Mouse (Mus musculus): ENCODE results near the gene Lin7c. TPM values are rescaled to one million over a fixed set of nuclear protein-coding genes. Genes with fewer than 3 reads are reported as not detected.
A peak's percentile ranks its signal among the peaks of the same experiment; 100 is the strongest.

The Lin7c gene
- polyA plus RNA-seq, 1 experiment from 2014 or later, result 70.5 TPM

- H3K36me3 ChIP-seq (ENCODE audit: insufficient read depth, low read length), result no peaks in the 10 kb centered on the region
- H3K9ac ChIP-seq (replicated peaks; ENCODE audit: low read length), result no peak overlapping the region
- no peak overlapping the region for H3K4me2 ChIP-seq (replicated peaks; ENCODE audit: low read depth, low read length)
- no peak overlapping the region for H3K4me3 ChIP-seq (ENCODE audit: low read length)
- H3K4me1 ChIP-seq (ENCODE audit: insufficient read depth, low read length), result peaks cover 6% of the 10 kb centered on the region
- H3K9me3 ChIP-seq (ENCODE audit: low read length), result peaks cover 6% of the 10 kb centered on the region; the same call in 1 of the 2 replicates
- 87% methylated on average over 12 of the region's 12 CpGs for WGBS
- no peak overlapping the region for H3K27ac ChIP-seq (ENCODE audit: low read length)
- ATAC-seq (ENCODE audit: low FRiP score, low TSS enrichment), result no peak
- no peaks in the 10 kb centered on the region for H3K27me3 ChIP-seq (ENCODE audit: insufficient read depth, low read length)
Observed at GRCm38 (mm10) chr2:109912766-109913165, 22.1 kb downstream of the Lin7c start.

GRCm38 (mm10) chr2:109913241-109913640 is 22.6 kb downstream of the Lin7c start:
- Histone ChIP-seq H3K9me3 (ENCODE audit: low read length) (peaks cover 6% of the 10 kb centered on the region; the same call in 1 of the 2 replicates), H3K27ac (ENCODE audit: low read length) (no peak overlapping the region), H3K9ac (replicated peaks; ENCODE audit: low read length) (no peak overlapping the region), H3K4me2 (replicated peaks; ENCODE audit: low read depth, low read length) (no peak overlapping the region), H3K27me3 (ENCODE audit: insufficient read depth, low read length) (no peaks in the 10 kb centered on the region), H3K36me3 (ENCODE audit: insufficient read depth, low read length) (no peaks in the 10 kb centered on the region), H3K4me1 (ENCODE audit: insufficient read depth, low read length) (peaks cover 6% of the 10 kb centered on the region), H3K4me3 (ENCODE audit: low read length) (no peak overlapping the region)
- 70% methylated on average over 8 of the region's 8 CpGs for WGBS
- ATAC-seq (ENCODE audit: low FRiP score, low TSS enrichment), result no peak

DNA sequence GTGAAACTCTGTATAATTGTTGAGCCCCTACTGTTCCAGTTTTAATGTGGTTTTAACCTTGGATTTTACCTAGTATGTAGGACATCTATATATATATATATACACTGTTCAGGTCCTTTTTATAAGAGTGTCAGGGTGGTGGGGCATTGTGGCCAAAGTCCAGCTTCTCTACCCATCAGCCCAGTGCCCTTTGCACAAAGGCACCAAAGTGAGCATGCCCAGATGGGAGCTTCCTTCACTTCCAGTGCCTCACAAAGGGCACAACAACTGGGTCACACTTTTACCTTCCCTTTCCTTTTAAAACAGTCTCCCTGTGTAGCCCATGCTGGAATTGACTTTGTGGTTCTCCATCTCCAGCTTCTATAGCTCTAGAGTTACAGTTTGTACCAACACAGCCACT is 23.9 kb downstream of the Lin7c start:
- H3K4me3 ChIP-seq (ENCODE audit: low read length), result no peak overlapping the region
- no peak overlapping the region for H3K27ac ChIP-seq (ENCODE audit: low read length)
- H3K9me3 ChIP-seq (ENCODE audit: low read length), result peaks cover 6% of the 10 kb centered on the region; the same call in 1 of the 2 replicates
- H3K4me2 ChIP-seq (replicated peaks; ENCODE audit: low read depth, low read length), result no peak overlapping the region
- no peak for ATAC-seq (ENCODE audit: low FRiP score, low TSS enrichment)
- H3K36me3 ChIP-seq (ENCODE audit: insufficient read depth, low read length), result no peaks in the 10 kb centered on the region
- H3K4me1 ChIP-seq (ENCODE audit: insufficient read depth, low read length), result peaks cover 17% of the 10 kb centered on the region
- H3K27me3 ChIP-seq (ENCODE audit: insufficient read depth, low read length), result no peaks in the 10 kb centered on the region
- no peak overlapping the region for H3K9ac ChIP-seq (replicated peaks; ENCODE audit: low read length)

DNA sequence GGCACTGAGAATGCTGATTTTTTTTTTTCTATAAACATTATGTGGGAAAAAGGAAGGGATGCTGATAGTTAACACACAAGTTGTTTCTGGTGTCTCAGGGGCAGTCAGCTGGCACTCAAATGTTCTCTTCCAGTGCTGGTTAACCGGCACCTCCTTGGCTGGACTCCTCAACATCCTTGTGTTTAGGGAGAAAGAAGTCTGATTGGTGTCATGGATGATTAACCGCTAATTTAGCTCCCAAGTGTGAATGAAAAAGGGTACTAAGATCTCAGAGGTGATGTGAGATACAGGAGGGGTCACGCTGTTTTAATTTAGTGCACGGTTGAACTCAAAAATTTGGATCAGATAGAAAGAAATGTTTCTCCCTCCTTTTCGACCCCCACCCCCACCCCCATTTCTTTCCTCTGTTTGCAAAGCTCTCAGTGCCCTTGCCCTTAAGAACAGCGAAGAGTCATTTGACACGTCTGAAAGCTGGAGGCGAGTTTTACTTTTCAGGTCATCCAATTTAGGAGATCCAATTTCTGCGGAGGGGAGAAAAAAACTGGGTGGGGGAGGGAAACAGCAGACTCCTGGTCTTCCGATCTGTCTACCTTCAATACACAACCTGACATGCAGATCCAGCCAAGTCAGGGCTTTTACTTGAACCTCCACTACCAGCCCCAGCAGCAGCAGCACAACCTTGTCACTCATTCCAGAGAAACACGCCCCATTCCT is 26.3 kb downstream of the Lin7c start:
- H3K27ac ChIP-seq (ENCODE audit: low read length), result peak overlapping the region; percentile 98
- WGBS, result 4% methylated on average over 11 of the region's 11 CpGs

DNA sequence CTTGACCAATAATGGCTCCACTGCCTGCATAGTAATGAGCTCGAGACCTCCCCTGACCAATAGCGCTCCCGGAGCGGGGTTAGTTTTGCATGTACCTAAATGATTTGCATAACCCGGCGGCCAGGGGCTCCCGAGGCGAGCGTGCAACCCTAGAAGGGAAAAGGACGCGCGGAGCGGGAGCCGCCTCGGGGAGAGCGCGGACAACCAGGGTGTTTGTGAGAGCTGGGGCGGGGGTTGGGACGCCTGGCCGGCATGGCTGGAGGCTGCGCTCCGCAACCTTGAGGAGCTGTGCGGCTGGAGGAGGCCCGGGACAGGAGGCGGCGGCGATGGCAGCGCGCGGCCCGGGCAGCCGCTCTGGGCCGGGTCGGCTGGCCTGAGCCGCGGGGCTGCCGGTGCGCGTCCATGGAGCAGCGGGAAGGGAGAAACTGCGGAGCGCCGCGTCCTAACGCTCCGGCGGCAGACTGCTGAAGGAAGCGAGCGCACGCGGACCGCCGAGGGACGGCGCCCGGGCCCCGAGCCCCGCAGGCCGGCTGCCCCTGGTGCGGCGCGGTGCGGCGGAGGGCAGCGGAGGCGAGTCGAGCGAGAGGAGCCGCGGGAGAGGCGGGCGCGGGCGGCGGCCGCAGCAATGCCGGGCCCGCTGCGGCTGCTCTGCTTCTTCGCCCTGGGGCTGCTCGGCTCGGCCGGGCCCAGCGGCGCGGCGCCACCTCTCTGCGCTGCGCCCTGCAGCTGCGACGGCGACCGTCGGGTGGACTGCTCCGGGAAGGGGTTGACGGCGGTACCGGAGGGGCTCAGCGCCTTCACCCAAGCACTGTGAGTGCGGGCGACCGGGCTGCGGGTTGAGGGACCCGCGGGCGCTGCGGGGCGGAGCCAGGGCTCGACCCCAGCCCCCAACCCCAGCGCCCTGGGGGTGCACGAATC is 27.1 kb downstream of the Lin7c start, which contains the start of gene Lgr4:
TSS of gene Lgr4 (plus strand) at position 152 of the 918 bp plus-strand sequence.
- Histone ChIP-seq H3K9ac (replicated peaks; ENCODE audit: low read length) (peak within 1 kb of the TSS; percentile 97), H3K4me3 (ENCODE audit: low read length) (peak within 1 kb of the TSS; percentile 74), H3K4me2 (replicated peaks; ENCODE audit: low read depth, low read length) (peak within 1 kb of the TSS; percentile 59), H3K4me1 (ENCODE audit: insufficient read depth, low read length) (peaks cover 39% of the 10 kb centered on the region), H3K36me3 (ENCODE audit: insufficient read depth, low read length) (no peaks in the 10 kb centered on the region), H3K9me3 (ENCODE audit: low read length) (no peaks in the 10 kb centered on the region), H3K27ac (ENCODE audit: low read length) (peak within 1 kb of the TSS; percentile 98), H3K27me3 (ENCODE audit: insufficient read depth, low read length) (no peaks in the 10 kb centered on the region)
- peak; percentile 99 for ATAC-seq (ENCODE audit: low FRiP score, low TSS enrichment)
- under 1% methylated on average over 85 of the region's 111 CpGs for WGBS

More for the DNA sequence above, 26.3 kb downstream of the Lin7c start:
- no peaks in the 10 kb centered on the region for H3K9me3 ChIP-seq (ENCODE audit: low read length)
- H3K27me3 ChIP-seq (ENCODE audit: insufficient read depth, low read length), result no peaks in the 10 kb centered on the region
- ATAC-seq (ENCODE audit: low FRiP score, low TSS enrichment), result peak; percentile 10; the same call in 1 of the 2 replicates
- H3K4me3 ChIP-seq (ENCODE audit: low read length), result peak overlapping the region; percentile 74
- no peaks in the 10 kb centered on the region for H3K36me3 ChIP-seq (ENCODE audit: insufficient read depth, low read length)
- H3K4me2 ChIP-seq (replicated peaks; ENCODE audit: low read depth, low read length), result peak overlapping the region; percentile 59
- H3K4me1 ChIP-seq (ENCODE audit: insufficient read depth, low read length), result peaks cover 38% of the 10 kb centered on the region
- peak overlapping the region; percentile 44; the same call in 1 of the 2 replicates for H3K9ac ChIP-seq (replicated peaks; ENCODE audit: low read length)

DNA sequence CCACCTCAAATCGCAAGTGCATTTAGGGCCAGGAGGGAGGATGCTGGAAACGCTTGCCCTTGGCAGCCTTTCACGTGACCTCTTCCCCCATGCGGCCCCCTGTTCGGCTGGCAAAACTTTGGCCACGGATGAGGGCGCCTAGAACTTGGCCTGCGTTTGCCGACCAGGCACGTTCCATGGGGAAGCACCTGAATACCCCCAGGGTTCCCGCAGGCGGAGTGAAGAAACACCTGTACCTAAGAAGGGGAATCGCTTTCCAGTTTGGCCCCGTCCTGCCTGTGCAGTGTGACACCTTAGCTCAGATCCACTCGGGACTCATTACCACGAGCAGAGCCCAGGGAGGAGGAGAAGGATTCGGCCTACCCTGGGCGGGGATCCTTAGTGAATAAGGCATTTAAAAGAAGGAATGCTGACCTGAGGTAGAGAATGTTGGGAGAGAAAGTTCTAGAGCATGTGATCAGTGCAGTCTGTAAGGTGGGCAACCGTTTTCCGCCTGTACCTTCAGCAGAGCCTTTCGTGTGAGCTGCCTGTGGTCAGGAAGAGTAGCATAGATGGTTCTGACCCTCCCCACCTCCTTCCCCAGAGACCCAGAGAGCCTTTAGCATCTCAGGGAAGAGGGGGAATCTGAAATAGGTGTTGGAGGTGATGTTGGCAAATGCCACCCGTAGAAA is 28.1 kb downstream of the Lin7c start:
- 4% methylated on average over 22 of the region's 22 CpGs for WGBS
- peaks cover 44% of the 10 kb centered on the region for H3K4me1 ChIP-seq (ENCODE audit: insufficient read depth, low read length)
- H3K4me2 ChIP-seq (replicated peaks; ENCODE audit: low read depth, low read length), result peak overlapping the region; percentile 59
- no peaks in the 10 kb centered on the region for H3K9me3 ChIP-seq (ENCODE audit: low read length)
- peak overlapping the region; percentile 74 for H3K4me3 ChIP-seq (ENCODE audit: low read length)
- peak overlapping the region; percentile 98 for H3K27ac ChIP-seq (ENCODE audit: low read length)
- no peaks in the 10 kb centered on the region for H3K36me3 ChIP-seq (ENCODE audit: insufficient read depth, low read length)
- no peak for ATAC-seq (ENCODE audit: low FRiP score, low TSS enrichment)
- H3K9ac ChIP-seq (replicated peaks; ENCODE audit: low read length), result peak overlapping the region; percentile 97
- H3K27me3 ChIP-seq (ENCODE audit: insufficient read depth, low read length), result no peaks in the 10 kb centered on the region

- H3K9me3 ChIP-seq (ENCODE audit: low read length), result no peaks in the 10 kb centered on the region
- no peak for ATAC-seq (ENCODE audit: low FRiP score, low TSS enrichment)
- peaks cover 44% of the 10 kb centered on the region for H3K4me1 ChIP-seq (ENCODE audit: insufficient read depth, low read length)
- peak overlapping the region; percentile 57 for H3K9ac ChIP-seq (replicated peaks; ENCODE audit: low read length)
- no peaks in the 10 kb centered on the region; the same call in 1 of the 2 replicates for H3K36me3 ChIP-seq (ENCODE audit: insufficient read depth, low read length)
- no peaks in the 10 kb centered on the region for H3K27me3 ChIP-seq (ENCODE audit: insufficient read depth, low read length)
- H3K27ac ChIP-seq (ENCODE audit: low read length), result no peak overlapping the region
- H3K4me3 ChIP-seq (ENCODE audit: low read length), result peak overlapping the region; percentile 74
- WGBS, result 74% methylated on average over 7 of the region's 7 CpGs
- peak overlapping the region; percentile 59 for H3K4me2 ChIP-seq (replicated peaks; ENCODE audit: low read depth, low read length)
Observed at GRCm38 (mm10) chr2:109920471-109920870, 29.8 kb downstream of the Lin7c start.

DNA sequence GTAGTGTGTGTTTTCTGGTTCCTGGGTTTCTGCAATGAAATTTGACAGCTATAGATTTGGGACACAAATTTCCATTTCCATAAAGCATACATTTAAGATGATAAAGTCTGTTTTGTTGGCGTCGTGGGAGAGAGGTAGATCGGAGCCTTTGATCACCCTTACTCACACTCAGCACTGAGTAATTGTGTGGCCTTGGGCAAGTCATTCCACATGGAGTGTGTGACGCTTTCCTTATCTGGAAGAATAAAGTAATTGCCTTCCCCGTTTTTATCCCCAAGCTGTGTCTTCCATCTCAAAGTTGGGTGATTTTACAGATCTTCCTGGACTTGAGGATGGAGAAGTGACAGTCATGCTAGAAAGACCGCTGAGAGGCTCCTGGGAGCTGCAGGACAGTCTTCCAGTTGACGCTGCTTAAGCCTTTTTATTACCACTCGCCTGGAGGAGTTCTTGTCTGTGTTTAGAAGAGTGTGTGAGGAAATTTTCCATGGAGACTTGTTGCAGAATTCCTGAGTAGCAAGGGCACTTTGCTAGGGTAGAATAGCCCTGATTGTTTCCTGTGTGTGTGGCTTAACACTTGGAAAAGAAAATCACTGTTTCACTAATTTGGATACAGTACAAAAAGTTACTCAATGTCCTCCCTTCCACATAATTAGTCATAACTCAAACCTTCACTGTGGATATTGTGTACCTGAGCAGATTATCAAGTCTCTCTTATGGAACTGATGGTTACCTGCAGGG is 30.8 kb downstream of the Lin7c start:
- H3K9ac ChIP-seq (replicated peaks; ENCODE audit: low read length), result no peak overlapping the region
- H3K4me2 ChIP-seq (replicated peaks; ENCODE audit: low read depth, low read length), result peak overlapping the region; percentile 44
- H3K36me3 ChIP-seq (ENCODE audit: insufficient read depth, low read length), result peaks cover 6% of the 10 kb centered on the region
- peak overlapping the region; percentile 18 for H3K4me3 ChIP-seq (ENCODE audit: low read length)
- H3K4me1 ChIP-seq (ENCODE audit: insufficient read depth, low read length), result peaks cover 44% of the 10 kb centered on the region
- no peaks in the 10 kb centered on the region for H3K9me3 ChIP-seq (ENCODE audit: low read length)
- no peaks in the 10 kb centered on the region for H3K27me3 ChIP-seq (ENCODE audit: insufficient read depth, low read length)
- no peak for ATAC-seq (ENCODE audit: low FRiP score, low TSS enrichment)
- 52% methylated on average over 8 of the region's 8 CpGs for WGBS
- no peak overlapping the region for H3K27ac ChIP-seq (ENCODE audit: low read length)

GRCm38 (mm10) chr2:109922306-109922705 is 31.7 kb downstream of the Lin7c start:
- Histone ChIP-seq H3K4me1 (ENCODE audit: insufficient read depth, low read length) (peaks cover 38% of the 10 kb centered on the region), H3K4me2 (replicated peaks; ENCODE audit: low read depth, low read length) (0 out of 2 replicates have a peak overlapping the region, but pooled peaks have one; percentile 4), H3K4me3 (ENCODE audit: low read length) (no peak overlapping the region), H3K36me3 (ENCODE audit: insufficient read depth, low read length) (peaks cover 6% of the 10 kb centered on the region), H3K9ac (replicated peaks; ENCODE audit: low read length) (no peak overlapping the region), H3K9me3 (ENCODE audit: low read length) (no peaks in the 10 kb centered on the region), H3K27me3 (ENCODE audit: insufficient read depth, low read length) (no peaks in the 10 kb centered on the region), H3K27ac (ENCODE audit: low read length) (no peak overlapping the region)
- ATAC-seq (ENCODE audit: low FRiP score, low TSS enrichment), result no peak
- 52% methylated on average over 3 of the region's 3 CpGs for WGBS
